Mouse (Mus musculus): ENCODE results near the gene Tshb. TPM values are rescaled to one million over a fixed set of nuclear protein-coding genes. Genes with fewer than 3 reads are reported as not detected.

The Tshb gene
- polyA plus RNA-seq, 1 experiment, result not detected

- no peaks in the 10 kb centered on the region for H3K9me3 ChIP-seq (ENCODE audit: control insufficient read depth, low read length)
- H3K4me1 ChIP-seq (ENCODE audit: control insufficient read depth), result no peaks in the 10 kb centered on the region
- no peaks in the 10 kb centered on the region for H3K36me3 ChIP-seq (ENCODE audit: control insufficient read depth)
- H3K4me3 ChIP-seq (replicated peaks), result no peak overlapping the region
- peaks cover 8% of the 10 kb centered on the region for H3K27me3 ChIP-seq (ENCODE audit: control insufficient read depth)
- TF ChIP-seq TAL1 (IDR thresholded peaks at IDR 0.05; ENCODE audit: low read length) (no peak), GATA1 (IDR thresholded peaks at IDR 0.05; ENCODE audit: low read length) (no peak)
Measured at GRCm38 (mm10) chr3:102742725-102743124, 39.8 kb downstream of the Tshb start.

DNA sequence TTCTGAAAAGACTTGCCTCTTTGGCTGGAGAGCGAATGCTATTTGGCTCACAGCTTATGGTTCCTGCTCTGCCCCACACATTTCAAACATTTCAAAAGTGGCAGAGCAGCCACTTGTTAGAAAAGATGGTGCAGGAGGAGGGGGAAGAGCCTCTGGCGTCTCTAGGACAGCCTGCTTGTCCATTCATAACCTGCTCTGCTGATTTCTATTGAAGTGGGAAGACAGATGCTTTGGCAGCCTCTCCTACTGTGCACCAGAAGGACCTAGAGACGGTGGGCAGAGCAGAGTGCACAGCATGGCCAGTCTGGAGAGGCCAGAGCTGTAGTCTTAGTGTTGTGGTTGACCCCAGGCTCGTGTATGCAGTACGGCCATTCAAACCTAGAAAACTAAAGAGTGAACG lies 43.6 kb downstream of the Tshb start:
- H3K4me1 ChIP-seq (ENCODE audit: control insufficient read depth), result peaks cover 9% of the 10 kb centered on the region
- no peak for TF ChIP-seq TAL1 (IDR thresholded peaks at IDR 0.05; ENCODE audit: low read length)
- TF ChIP-seq GATA1 (IDR thresholded peaks at IDR 0.05; ENCODE audit: low read length), result no peak
- peaks cover 44% of the 10 kb centered on the region for H3K27me3 ChIP-seq (ENCODE audit: control insufficient read depth)
- no peak overlapping the region for H3K4me3 ChIP-seq (replicated peaks)
- H3K9me3 ChIP-seq (ENCODE audit: control insufficient read depth, low read length), result no peaks in the 10 kb centered on the region
- H3K36me3 ChIP-seq (ENCODE audit: control insufficient read depth), result no peaks in the 10 kb centered on the region

GRCm38 (mm10) chr3:102738161-102738901 lies 44.2 kb downstream of the Tshb start:
- TF ChIP-seq TAL1 (IDR thresholded peaks at IDR 0.05; ENCODE audit: low read length), result no peak
- no peak for TF ChIP-seq GATA1 (IDR thresholded peaks at IDR 0.05; ENCODE audit: low read length)
- no peaks in the 10 kb centered on the region for H3K9me3 ChIP-seq (ENCODE audit: control insufficient read depth, low read length)
- no peak overlapping the region for H3K4me3 ChIP-seq (replicated peaks)
- no peaks in the 10 kb centered on the region for H3K36me3 ChIP-seq (ENCODE audit: control insufficient read depth)
- H3K27me3 ChIP-seq (ENCODE audit: control insufficient read depth), result peaks cover 50% of the 10 kb centered on the region
- H3K4me1 ChIP-seq (ENCODE audit: control insufficient read depth), result peaks cover 9% of the 10 kb centered on the region

- peaks cover 57% of the 10 kb centered on the region for H3K27me3 ChIP-seq (ENCODE audit: control insufficient read depth)
- H3K9me3 ChIP-seq (ENCODE audit: control insufficient read depth, low read length), result no peaks in the 10 kb centered on the region
- no peak overlapping the region for H3K4me3 ChIP-seq (replicated peaks)
- H3K4me1 ChIP-seq (ENCODE audit: control insufficient read depth), result peaks cover 9% of the 10 kb centered on the region
- TF ChIP-seq TAL1 (IDR thresholded peaks at IDR 0.05; ENCODE audit: low read length) (no peak), GATA1 (IDR thresholded peaks at IDR 0.05; ENCODE audit: low read length) (no peak)
- no peaks in the 10 kb centered on the region for H3K36me3 ChIP-seq (ENCODE audit: control insufficient read depth)
Measured at GRCm38 (mm10) chr3:102737106-102737505, 45.4 kb downstream of the Tshb start.

DNA sequence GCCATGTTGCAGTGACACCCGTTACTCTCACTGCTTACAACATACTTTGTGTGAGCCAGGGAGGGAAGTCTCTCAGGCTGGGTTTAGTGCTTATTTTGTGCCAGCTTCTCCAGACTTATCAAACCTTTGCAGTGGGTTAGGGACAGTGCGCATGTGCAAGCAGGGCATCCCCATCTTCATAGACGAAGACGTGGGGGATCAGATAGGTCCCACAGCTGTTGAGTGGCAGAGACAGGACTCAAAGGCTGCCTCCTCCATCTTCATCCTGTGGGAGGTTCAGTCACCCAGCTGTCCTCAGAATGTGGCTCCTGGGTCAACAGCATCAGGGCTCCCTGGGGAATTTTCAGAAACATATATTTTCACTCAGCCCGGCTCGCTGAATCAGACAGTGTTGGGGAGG lies 46.1 kb downstream of the Tshb start:
- no peak overlapping the region for H3K4me3 ChIP-seq (replicated peaks)
- peaks cover 9% of the 10 kb centered on the region for H3K4me1 ChIP-seq (ENCODE audit: control insufficient read depth)
- no peaks in the 10 kb centered on the region for H3K9me3 ChIP-seq (ENCODE audit: control insufficient read depth, low read length)
- H3K36me3 ChIP-seq (ENCODE audit: control insufficient read depth), result no peaks in the 10 kb centered on the region
- TF ChIP-seq GATA1 (IDR thresholded peaks at IDR 0.05; ENCODE audit: low read length), result no peak
- TF ChIP-seq TAL1 (IDR thresholded peaks at IDR 0.05; ENCODE audit: low read length), result no peak
- peaks cover 57% of the 10 kb centered on the region for H3K27me3 ChIP-seq (ENCODE audit: control insufficient read depth)

GRCm38 (mm10) chr3:102735638-102736037 lies 46.9 kb downstream of the Tshb start:
- TF ChIP-seq TAL1 (IDR thresholded peaks at IDR 0.05; ENCODE audit: low read length), result no peak
- TF ChIP-seq GATA1 (IDR thresholded peaks at IDR 0.05; ENCODE audit: low read length), result no peak
- peaks cover 57% of the 10 kb centered on the region for H3K27me3 ChIP-seq (ENCODE audit: control insufficient read depth)
- H3K36me3 ChIP-seq (ENCODE audit: control insufficient read depth), result no peaks in the 10 kb centered on the region
- no peak overlapping the region for H3K4me3 ChIP-seq (replicated peaks)
- H3K4me1 ChIP-seq (ENCODE audit: control insufficient read depth), result peaks cover 9% of the 10 kb centered on the region
- H3K9me3 ChIP-seq (ENCODE audit: control insufficient read depth, low read length), result no peaks in the 10 kb centered on the region

- H3K9me3 ChIP-seq (ENCODE audit: control insufficient read depth, low read length), result no peaks in the 10 kb centered on the region
- peaks cover 9% of the 10 kb centered on the region for H3K4me1 ChIP-seq (ENCODE audit: control insufficient read depth)
- no peaks in the 10 kb centered on the region for H3K36me3 ChIP-seq (ENCODE audit: control insufficient read depth)
- peak overlapping the region; percentile 40 for H3K4me3 ChIP-seq (replicated peaks)
- TF ChIP-seq TAL1 (IDR thresholded peaks at IDR 0.05; ENCODE audit: low read length), result no peak
- TF ChIP-seq GATA1 (IDR thresholded peaks at IDR 0.05; ENCODE audit: low read length), result no peak
- H3K27me3 ChIP-seq (ENCODE audit: control insufficient read depth), result peaks cover 57% of the 10 kb centered on the region
Measured at GRCm38 (mm10) chr3:102735031-102735558, 47.4 kb downstream of the Tshb start.

DNA sequence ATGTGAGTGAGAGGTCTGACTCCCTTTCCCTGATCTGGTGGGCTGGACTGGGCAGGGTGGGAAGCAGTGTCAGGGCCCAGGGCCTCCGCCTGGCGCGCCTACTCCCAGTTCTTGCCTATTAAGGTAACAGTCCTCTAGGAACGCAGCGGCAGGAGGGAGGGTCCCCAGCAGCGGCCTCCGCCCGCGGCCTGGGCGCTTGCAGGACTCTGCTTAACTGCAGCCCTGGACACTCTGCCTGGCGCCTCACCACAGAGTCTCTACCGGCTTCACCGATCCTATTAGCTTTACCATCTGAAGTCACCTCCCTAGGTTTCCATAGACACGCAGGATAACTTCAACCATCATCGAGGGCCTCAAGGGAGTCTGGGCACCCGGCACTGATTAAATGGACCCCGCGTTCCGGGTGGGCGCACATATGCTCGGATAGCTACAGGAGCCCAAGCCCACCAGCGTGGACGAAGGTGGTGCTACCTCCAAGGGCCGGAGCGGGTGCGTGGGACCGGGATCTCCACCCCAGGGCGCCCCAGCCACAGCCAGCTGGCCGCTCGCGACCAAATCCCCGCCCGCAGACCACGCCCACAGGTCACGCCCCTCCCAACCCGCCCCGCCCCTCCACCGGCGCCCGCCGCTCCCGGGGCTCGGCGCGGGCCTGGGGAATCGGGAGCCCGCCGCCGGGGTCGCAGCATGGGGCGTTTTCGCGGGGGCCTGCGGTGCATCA lies 48.0 kb downstream of the Tshb start, which contains the start of gene Tspan2:
Gene Tspan2 (plus strand): TSS at position 217 of the 718 bp plus-strand sequence.
- Histone ChIP-seq H3K36me3 (ENCODE audit: control insufficient read depth) (no peaks in the 10 kb centered on the region), H3K4me1 (ENCODE audit: control insufficient read depth) (peaks cover 9% of the 10 kb centered on the region), H3K4me3 (replicated peaks) (peak within 1 kb of the TSS; percentile 40), H3K9me3 (ENCODE audit: control insufficient read depth, low read length) (no peaks in the 10 kb centered on the region), H3K27me3 (ENCODE audit: control insufficient read depth) (peaks cover 57% of the 10 kb centered on the region)
- no peak for TF ChIP-seq TAL1 (IDR thresholded peaks at IDR 0.05; ENCODE audit: low read length)
- no peak for TF ChIP-seq GATA1 (IDR thresholded peaks at IDR 0.05; ENCODE audit: low read length)

DNA sequence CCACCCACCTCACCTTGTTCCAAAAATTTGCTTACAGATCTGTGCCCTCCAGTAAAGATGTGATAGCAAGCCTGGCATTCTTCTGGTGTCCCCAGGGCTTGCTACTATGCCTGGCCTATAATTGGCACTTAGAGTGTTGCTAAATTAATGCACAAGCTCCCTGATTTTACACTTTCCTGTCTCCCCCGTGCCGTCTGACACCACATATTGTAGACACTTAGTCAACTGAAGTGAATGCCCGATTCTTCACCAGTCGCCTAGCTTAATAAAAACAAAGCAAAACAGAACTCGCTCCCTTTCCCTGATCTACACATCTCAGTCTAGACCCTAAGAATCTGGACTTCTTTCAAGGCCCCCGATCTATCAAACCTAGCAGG lies 48.6 kb downstream of the Tshb start:
- Histone ChIP-seq H3K4me3 (replicated peaks) (no peak overlapping the region), H3K4me1 (ENCODE audit: control insufficient read depth) (peaks cover 9% of the 10 kb centered on the region), H3K36me3 (ENCODE audit: control insufficient read depth) (no peaks in the 10 kb centered on the region), H3K27me3 (ENCODE audit: control insufficient read depth) (peaks cover 57% of the 10 kb centered on the region), H3K9me3 (ENCODE audit: control insufficient read depth, low read length) (no peaks in the 10 kb centered on the region)
- TF ChIP-seq TAL1 (IDR thresholded peaks at IDR 0.05; ENCODE audit: low read length), result no peak
- no peak for TF ChIP-seq GATA1 (IDR thresholded peaks at IDR 0.05; ENCODE audit: low read length)
